Comparison of ENCODE assay signal across 11 mouse cellular contexts in the genomic region with DNA sequence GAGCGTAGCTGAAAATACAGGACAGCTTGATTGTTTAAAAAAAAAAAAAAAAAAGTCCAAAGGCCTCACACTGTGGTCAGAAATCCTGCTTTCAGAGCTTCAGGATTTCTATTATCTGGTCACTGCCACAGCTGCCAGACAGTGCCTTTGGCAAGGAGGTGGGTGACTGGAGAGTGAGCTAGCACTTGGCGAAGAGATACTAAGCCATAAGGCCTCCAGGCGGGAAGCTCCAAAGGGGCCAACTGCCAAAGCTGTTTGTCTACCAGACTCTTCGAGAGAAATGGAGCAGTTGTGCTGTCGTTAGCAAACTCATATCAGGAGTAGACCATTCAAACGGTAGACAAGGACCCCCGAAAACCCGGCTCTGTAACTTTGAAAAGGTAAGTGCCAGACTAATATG. TPM values are rescaled to one million over a fixed set of nuclear protein-coding genes. Genes with fewer than 3 reads are reported as not detected.
DNase-seq lines count a peak whose midpoint lies in the region; ATAC-seq and TF ChIP-seq lines count a peak whose summit lies in the region.
"Had no signal": no experiment of that assay in that cellular context is flagged by ENCODE, and none has a peak within 500 bp of the region (broad histone marks: within the 10 kb centered on the region; RNA-seq: fewer than 3 reads in every experiment).

No protein-coding gene starts in this region.

- no peaks in the 10 kb centered on the region for H3K36me3 ChIP-seq in forebrain, embryonic 14.5 days (ENCODE audit: control insufficient read depth, insufficient read depth, low read length)
- H3K36me3 ChIP-seq in forebrain, embryonic 10.5 days (replicated peaks), result no peaks in the 10 kb centered on the region
- no peaks in the 10 kb centered on the region for H3K36me3 ChIP-seq in liver, adult 2 months (ENCODE audit: control insufficient read depth, insufficient read depth, low read length)
- H3K36me3 ChIP-seq: heart, embryonic 15.5 days; midbrain, embryonic 12.5 days had no signal

- H3K27me3 ChIP-seq in forebrain, embryonic 14.5 days (replicated peaks; ENCODE audit: control insufficient read depth, insufficient read depth, low read length), result no peaks in the 10 kb centered on the region
- peaks cover 34% of the 10 kb centered on the region for H3K27me3 ChIP-seq in forebrain, embryonic 10.5 days (ENCODE audit: poor library complexity, severe bottlenecking)
- H3K27me3 ChIP-seq in liver, adult 2 months (ENCODE audit: control insufficient read depth, insufficient read depth, low read length), result no peaks in the 10 kb centered on the region
- H3K27me3 ChIP-seq: heart, embryonic 15.5 days had no signal

- peak; percentile 69 for DNase-seq in forebrain, embryonic 14.5 days (ENCODE audit: low spot score)
- DNase-seq in forebrain, embryonic 10.5 days (ENCODE audit: extremely low spot score, low spot score), result no peak
- DNase-seq in liver, adult 2 months (ENCODE audit: extremely low read depth, low read depth, low spot score), result peak; percentile 23
- no peak for DNase-seq in liver
- DNase-seq in cerebellum, adult 11-12 months, result peak; percentile 91
- peak; percentile 28 to 39 for DNase-seq in layer of hippocampus, postnatal 36 days
- no peak for DNase-seq in adrenal gland, postnatal 4 days (ENCODE audit: low spot score in 2 of 2)
- no peak for DNase-seq in left cerebral cortex, postnatal 36 days (ENCODE audit: low spot score in 2 of 2)
- DNase-seq: retina, postnatal 1 day had no signal

- H3K27ac ChIP-seq in forebrain, embryonic 14.5 days (ENCODE audit: low read depth, low read length), result no peak overlapping the region
- H3K27ac ChIP-seq in forebrain, embryonic 10.5 days, result no peak overlapping the region
- no peak overlapping the region for H3K27ac ChIP-seq in liver, adult 2 months (replicated peaks; ENCODE audit: insufficient read depth, low read depth, low read length)
- H3K27ac ChIP-seq: heart, embryonic 15.5 days; midbrain, embryonic 12.5 days had no signal

- H3K9ac ChIP-seq in forebrain, embryonic 14.5 days (ENCODE audit: low read length), result no peak overlapping the region
- H3K9ac ChIP-seq in liver, adult 2 months (ENCODE audit: low read depth, low read length), result no peak overlapping the region
- H3K9ac ChIP-seq: heart, embryonic 15.5 days; midbrain, embryonic 12.5 days had no signal

- no peak for TF ChIP-seq POLR2A in liver, adult 2 months (IDR thresholded peaks at IDR 0.05; ENCODE audit: extremely low read depth, insufficient read depth, low read length)

- peaks cover 12% of the 10 kb centered on the region for H3K4me1 ChIP-seq in forebrain, embryonic 14.5 days (ENCODE audit: control insufficient read depth, insufficient read depth, low read length)
- H3K4me1 ChIP-seq in forebrain, embryonic 10.5 days, result peaks cover 23% of the 10 kb centered on the region
- peaks cover 2% of the 10 kb centered on the region for H3K4me1 ChIP-seq in liver, adult 2 months (ENCODE audit: control insufficient read depth, insufficient read depth, low read length)

- ATAC-seq in forebrain, embryonic 14.5 days, result no peak

- H3K4me2 ChIP-seq in forebrain, embryonic 14.5 days (ENCODE audit: low read length), result no peak overlapping the region
- H3K4me2 ChIP-seq: heart, embryonic 15.5 days; midbrain, embryonic 12.5 days had no signal

- H3K79me2 ChIP-seq in liver, adult 2 months (ENCODE audit: control insufficient read depth, insufficient read depth, low read length), result peaks cover 2% of the 10 kb centered on the region; the same call in 1 of the 2 replicates

- 71% methylated on average over 8 of the region's 8 CpGs for WGBS in forebrain, embryonic 14.5 days
- WGBS in forebrain, embryonic 10.5 days, result 90% methylated on average over 8 of the region's 8 CpGs
- WGBS in liver, adult 2 months, result 60% methylated on average over 8 of the region's 8 CpGs

- intact Hi-C loops in left cerebral cortex, postnatal 36 days (cut with DNase I), result loop anchor here (10.0 kb wide), 2 partner anchors 48 to 168 kb away; no protein-coding TSS in a partner anchor

- TF ChIP-seq CTCF in liver, adult 2 months (IDR thresholded peaks at IDR 0.05; ENCODE audit: low read depth, low read length), result no peak

- no peaks in the 10 kb centered on the region for H3K9me3 ChIP-seq in forebrain, embryonic 14.5 days (replicated peaks; ENCODE audit: control insufficient read depth, low read length)
- H3K9me3 ChIP-seq in forebrain, embryonic 10.5 days, result no peaks in the 10 kb centered on the region
- H3K9me3 ChIP-seq: heart, embryonic 15.5 days; midbrain, embryonic 12.5 days had no signal

- H3K4me3 ChIP-seq in forebrain, embryonic 14.5 days (ENCODE audit: low read depth, low read length), result no peak overlapping the region
- H3K4me3 ChIP-seq in forebrain, embryonic 10.5 days, result no peak overlapping the region
- no peak overlapping the region for H3K4me3 ChIP-seq in liver, adult 2 months (ENCODE audit: insufficient read depth, low read depth, low read length)
- H3K4me3 ChIP-seq: heart, embryonic 15.5 days; midbrain, embryonic 12.5 days had no signal

RNA-seq across cellular contexts. Expression of gene Ankrd44, which starts 3.5 kb away (rescaled TPM):
- 18.9 and 24.4 TPM in 2 replicates for polyA plus RNA-seq in forebrain, embryonic 14.5 days (2014; fragmentation: Nextera tagmentation; extraction: Ambion mirVana)
- 13.8 and 15.2 TPM in 2 replicates for polyA plus RNA-seq in forebrain, embryonic 10.5 days (2016; fragmentation: Nextera tagmentation; extraction: Ambion mirVana)
- total RNA-seq in liver, adult 2 months (2014; rRNA removed), result 7.2 and 8.5 TPM in 2 replicates
- 1.6 and 2.3 TPM in 2 replicates for polyA plus RNA-seq in liver, adult 2 months (2012; rRNA removed)
- 10 to 100 TPM; 13.5 to 16.5 TPM for total RNA-seq in layer of hippocampus, postnatal 36 days (2021)
- total RNA-seq in adrenal gland, postnatal 4 days (2021), result 10 to 100 TPM; 38.2 TPM
- 10 to 100 TPM; 19.7 to 21.7 TPM for total RNA-seq in left cerebral cortex, postnatal 36 days (2021)

Comparison
In these comparisons a context has a peak if more than half of its experiments do, and no peak if none do; other contexts are left out.
1. DNase-seq: peak in forebrain, embryonic 14.5 days (single experiment), liver, adult 2 months (single experiment), cerebellum, adult 11-12 months (single experiment) and layer of hippocampus, postnatal 36 days (2 of 2); none in forebrain, embryonic 10.5 days (single experiment), liver (single experiment), adrenal gland, postnatal 4 days (0 of 2) and left cerebral cortex, postnatal 36 days (0 of 2).